Mouse (Mus musculus) limb, embryonic 14.5 days (tissue): ENCODE measurements at regions not wholly inside any gene's neighbourhood (a gene's known extent, or its start where the extent isn't known, plus 50 kb on each side); places are given as distances from the start of the nearest gene placed in this dataset.

ENCODE experiments used
- ATAC-seq: fragments of 200-750 bp; cut with Nextera tagmentation; 2 replicates; pipeline ENCODE4 v1.8.0; 2017; ENCODE audit warnings: low read depth, moderate number of reproducible peaks, moderate TSS enrichment; ENCODE audit not compliant: low FRiP score
- DNase-seq: peaks from one replicate; pipeline ENCODE4 v3.0.0-alpha.2; 2015; ENCODE audit warnings: low spot score
- H3K27ac ChIP-seq: fragments of 300-500 bp; sonication (generic); replicated peaks from 2 replicates; pipeline ENCODE4 v1.5.1; 2014; ENCODE audit warnings: low read depth, mild to moderate bottlenecking, low read length, moderate library complexity, mixed read lengths
- H3K27me3 ChIP-seq: fragments of 300-500 bp; sonication (generic); 2 replicates; pipeline ENCODE4 v1.6.1; 2014; ENCODE audit warnings: low read length, mixed read lengths; ENCODE audit not compliant: control insufficient read depth, insufficient read depth
- H3K36me3 ChIP-seq: fragments of 300-500 bp; sonication (generic); 2 replicates; pipeline ENCODE4 v1.6.1; 2014; ENCODE audit warnings: mild to moderate bottlenecking, low read length, moderate library complexity, mixed read lengths; ENCODE audit not compliant: control insufficient read depth, insufficient read depth
- H3K4me1 ChIP-seq: fragments of 300-500 bp; sonication (generic); 2 replicates; pipeline ENCODE4 v1.6.1; 2014; ENCODE audit warnings: antibody characterized with exemption, low read length, mixed read lengths; ENCODE audit not compliant: control insufficient read depth, insufficient read depth
- H3K4me2 ChIP-seq: fragments of 300-500 bp; sonication (generic); replicated peaks from 2 replicates; pipeline ENCODE4 v1.6.1; 2014; ENCODE audit warnings: low read depth, mild to moderate bottlenecking, low read length, moderate library complexity; ENCODE audit not compliant: severe bottlenecking
- H3K4me3 ChIP-seq: fragments of 300-500 bp; sonication (generic); replicated peaks from 2 replicates; pipeline ENCODE4 v1.5.1; 2014; ENCODE audit warnings: low read length
- H3K9ac ChIP-seq: fragments of 300-500 bp; sonication (generic); 2 replicates; pipeline ENCODE4 v1.6.1; 2014; ENCODE audit warnings: mild to moderate bottlenecking, low read depth, low read length, moderate library complexity; ENCODE audit not compliant: severe bottlenecking
- H3K9me3 ChIP-seq: fragments of 300-500 bp; sonication (generic); 2 replicates; pipeline ENCODE4 v1.6.1; 2016; ENCODE audit warnings: low read length; ENCODE audit not compliant: control insufficient read depth
- POLR2A ChIP-seq: fragments of 200-500 bp; IDR thresholded peaks from 2 replicates; pipeline ENCODE4 v1.8.0; 2012; ENCODE audit warnings: inconsistent platforms, mild to moderate bottlenecking, moderate library complexity, borderline replicate concordance; ENCODE audit not compliant: insufficient read depth, insufficient read length; ENCODE audit errors: extremely low read depth
- WGBS: fragments of 180-500 bp; shearing (Covaris S2); extraction: QIAGEN DNeasy Blood & Tissue Kit; methylation state at CpG from one replicate; pipeline ENCODE4 v1.1.7; 2014; 5-methylcytosine and 5-hydroxymethylcytosine counted together

DNA sequence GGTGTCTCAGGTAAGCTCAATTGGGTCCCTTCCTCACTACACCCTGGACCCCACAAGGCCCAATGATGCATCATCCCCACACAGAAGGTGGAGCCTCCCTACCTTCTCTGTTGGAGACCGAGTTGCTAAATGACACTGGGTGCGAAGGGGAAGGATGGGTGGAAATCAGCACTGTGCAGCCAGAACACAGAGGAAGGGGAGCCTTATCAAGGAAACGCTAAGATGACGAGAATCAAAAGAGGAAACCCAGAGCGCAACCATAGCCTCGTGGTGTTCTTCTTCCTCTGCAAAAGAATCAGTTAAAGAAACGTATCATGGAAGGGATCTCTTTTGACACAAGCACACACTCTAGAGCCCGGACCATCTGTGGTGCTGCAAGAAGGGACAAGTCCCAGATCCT is 64.6 kb downstream of the Hes1 start:
- no peak for DNase-seq
- Histone ChIP-seq H3K9me3 (no peaks in the 10 kb centered on the region), H3K27ac (no peak overlapping the region), H3K4me2 (no peak overlapping the region), H3K9ac (no peak overlapping the region), H3K36me3 (no peaks in the 10 kb centered on the region), H3K4me3 (no peak overlapping the region), H3K4me1 (no peaks in the 10 kb centered on the region), H3K27me3 (no peaks in the 10 kb centered on the region)
- WGBS: 93% methylated on average over 8 of the region's 8 CpGs
- ATAC-seq: no peak
- no peak for TF ChIP-seq POLR2A

DNA sequence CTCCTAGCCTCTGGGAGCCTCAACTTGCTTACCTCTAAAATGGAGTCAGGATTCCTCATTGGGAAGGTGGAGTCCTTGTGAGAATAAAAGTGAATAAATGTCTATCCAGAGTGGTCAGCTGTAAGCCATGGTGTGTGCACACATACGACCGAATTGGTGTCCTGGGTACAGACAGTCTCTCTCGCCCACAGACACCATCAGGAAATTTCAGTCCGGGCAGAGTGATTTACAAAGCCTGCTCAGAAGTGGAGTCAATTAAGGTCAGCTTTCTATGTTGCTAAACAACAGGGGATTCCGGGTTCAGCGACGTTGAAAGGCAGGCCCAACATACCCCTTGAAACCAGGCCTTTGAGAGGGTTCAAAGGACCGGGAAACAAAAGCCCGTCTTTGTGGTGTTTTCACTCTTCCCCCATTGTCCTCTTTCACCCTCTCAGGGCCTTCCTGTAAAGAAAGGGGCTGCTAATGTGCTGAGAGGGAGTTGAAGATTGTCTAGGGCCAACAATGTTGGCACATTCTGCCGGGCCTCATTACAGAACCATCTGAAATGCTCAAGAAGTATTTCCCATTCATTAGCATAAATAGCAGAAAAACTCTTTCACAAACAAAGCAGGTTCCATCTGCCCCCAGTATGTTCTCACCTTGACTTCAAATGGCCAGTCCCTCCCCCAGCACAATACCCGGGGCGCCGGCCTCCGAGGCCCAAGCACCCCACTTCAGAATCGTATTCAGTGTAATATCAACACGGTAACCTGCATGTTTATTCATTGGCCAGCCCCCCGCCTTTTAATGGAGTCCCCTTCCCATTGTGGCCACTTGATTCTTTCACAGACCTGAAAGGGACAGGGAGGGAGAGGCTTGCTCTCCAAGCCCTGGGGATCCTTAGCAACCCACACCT is 65.3 kb downstream of the Hes1 start:
- H3K27ac ChIP-seq: no peak overlapping the region
- DNase-seq (no peak), ATAC-seq (no peak)
- H3K4me2 ChIP-seq: no peak overlapping the region
- no peaks in the 10 kb centered on the region for H3K36me3 ChIP-seq
- TF ChIP-seq POLR2A: no peak
- H3K9ac ChIP-seq: no peak overlapping the region
- H3K27me3 ChIP-seq: no peaks in the 10 kb centered on the region
- H3K4me1 ChIP-seq: no peaks in the 10 kb centered on the region
- 54% methylated on average over 17 of the region's 17 CpGs for WGBS
- H3K4me3 ChIP-seq: no peak overlapping the region
- H3K9me3 ChIP-seq: no peaks in the 10 kb centered on the region

DNA sequence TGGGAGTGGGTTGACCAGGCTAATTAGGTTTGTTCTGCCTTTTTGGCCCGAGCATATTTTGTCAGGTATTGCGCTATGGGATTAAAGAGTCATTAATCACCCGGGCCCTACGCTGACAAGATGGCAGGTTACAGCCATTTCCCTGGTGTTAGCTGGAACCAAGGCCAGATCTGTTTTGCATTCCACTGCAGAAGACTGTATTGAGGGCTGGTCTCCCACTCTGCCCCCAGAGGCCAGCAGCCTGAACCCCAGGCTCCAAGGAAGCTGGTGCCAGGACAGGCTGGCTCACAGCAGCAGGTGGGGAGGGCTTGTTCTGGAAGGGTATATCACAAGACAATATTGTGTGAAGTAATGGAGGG is 65.9 kb downstream of the Hes1 start:
- ATAC-seq (no peak), DNase-seq (no peak)
- TF ChIP-seq POLR2A: no peak
- Histone ChIP-seq H3K27ac (no peak overlapping the region), H3K4me2 (no peak overlapping the region), H3K4me3 (no peak overlapping the region), H3K36me3 (no peaks in the 10 kb centered on the region), H3K9me3 (no peaks in the 10 kb centered on the region), H3K9ac (no peak overlapping the region), H3K27me3 (no peaks in the 10 kb centered on the region), H3K4me1 (no peaks in the 10 kb centered on the region)
- WGBS: 52% methylated on average over 4 of the region's 4 CpGs

DNA sequence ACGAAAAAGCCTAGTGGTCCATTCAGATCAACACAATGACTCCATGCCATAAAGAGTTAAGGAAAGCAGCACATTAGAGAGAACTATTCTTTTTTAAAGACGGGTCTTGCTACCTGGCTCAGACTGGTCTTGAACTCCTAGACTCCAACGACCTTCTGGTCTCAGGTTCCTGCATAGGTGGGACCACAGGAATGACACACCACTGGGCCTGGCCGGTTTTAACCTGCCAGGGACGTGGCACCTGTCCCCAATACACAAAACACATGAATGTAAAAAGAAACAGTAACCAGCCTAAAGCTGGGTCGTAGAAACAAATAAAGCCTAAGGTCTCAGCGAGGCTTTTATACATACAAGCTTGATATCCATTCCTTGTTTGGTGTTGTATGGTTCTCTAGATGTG is 67.9 kb downstream of the Hes1 start:
- Histone ChIP-seq H3K4me2 (no peak overlapping the region), H3K36me3 (no peaks in the 10 kb centered on the region), H3K9me3 (no peaks in the 10 kb centered on the region), H3K27ac (no peak overlapping the region), H3K27me3 (no peaks in the 10 kb centered on the region), H3K4me1 (no peaks in the 10 kb centered on the region), H3K9ac (no peak overlapping the region), H3K4me3 (no peak overlapping the region)
- 68% methylated on average over 7 of the region's 7 CpGs for WGBS
- DNase-seq (no peak), ATAC-seq (no peak)
- TF ChIP-seq POLR2A: no peak

DNA sequence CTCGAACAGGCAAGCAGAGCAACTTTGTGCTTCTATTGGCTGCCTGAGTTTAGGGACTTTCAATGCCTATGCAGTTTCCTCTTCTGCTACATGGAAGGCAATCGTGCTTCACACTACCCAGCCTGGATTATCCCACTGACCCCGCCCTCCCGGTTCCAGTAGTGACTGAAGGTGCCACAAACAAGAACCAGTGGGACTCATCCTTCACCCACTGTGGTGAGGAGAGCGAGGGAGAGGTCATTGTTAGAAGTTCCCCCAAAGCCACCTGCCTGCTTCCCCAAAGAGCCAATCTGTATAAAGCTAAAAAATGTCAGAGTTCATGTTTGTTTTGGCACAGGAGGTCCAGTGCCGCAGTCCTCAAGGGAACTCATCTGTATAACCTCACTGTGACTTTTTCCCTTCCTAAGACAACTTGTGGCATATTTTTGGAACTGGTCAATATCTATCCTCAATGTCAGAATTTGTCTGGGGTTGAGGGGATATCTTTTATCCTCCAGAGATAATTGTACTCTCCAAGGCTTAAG is 70.5 kb downstream of the Hes1 start:
- no peak for TF ChIP-seq POLR2A
- Histone ChIP-seq H3K4me2 (no peak overlapping the region), H3K27me3 (no peaks in the 10 kb centered on the region), H3K27ac (no peak overlapping the region), H3K4me1 (no peaks in the 10 kb centered on the region), H3K9me3 (no peaks in the 10 kb centered on the region), H3K36me3 (no peaks in the 10 kb centered on the region), H3K4me3 (no peak overlapping the region), H3K9ac (no peak overlapping the region)
- ATAC-seq (no peak), DNase-seq (no peak)
- 50% methylated on average over 6 of the region's 6 CpGs for WGBS
